Mouse (Mus musculus) right cerebral cortex, postnatal 14 days (tissue): ENCODE data around the gene Card19.
A peak's percentile ranks its signal among the peaks of the same experiment; 100 is the strongest.

ENCODE experiments used
- DNase-seq: peaks from one replicate; pipeline ENCODE4 v3.0.0; 2022

The Card19 gene

GRCm38 (mm10) chr13:49169448-49170207 is 46.2 kb downstream of the Card19 start:
- peak; percentile 91 for DNase-seq

- DNase-seq = no peak
These were observed 48.8 kb downstream of the Card19 start for GRCm38 (mm10) chr13:49167081-49167480.

- no peak for DNase-seq
These were observed 52.2 kb downstream of the Card19 start for GRCm38 (mm10) chr13:49163645-49164044.

GRCm38 (mm10) chr13:49162722-49163121 is 53.1 kb downstream of the Card19 start:
- no peak for DNase-seq

- no peak for DNase-seq
These were observed 54.6 kb downstream of the Card19 start for GRCm38 (mm10) chr13:49161236-49161635.

GRCm38 (mm10) chr13:49158040-49158713 is 57.7 kb downstream of the Card19 start:
- DNase-seq = no peak

- DNase-seq = no peak
These were observed 59.2 kb downstream of the Card19 start for GRCm38 (mm10) chr13:49156645-49157044.

- DNase-seq = no peak
These were observed 61.2 kb downstream of the Card19 start for GRCm38 (mm10) chr13:49154621-49155020.

- no peak for DNase-seq
These were observed 61.8 kb downstream of the Card19 start for GRCm38 (mm10) chr13:49154028-49154427.
